9 mouse cellular contexts compared by ENCODE assay signal in genomic region chr5:118155565-118155947, GRCm38 (mm10). TPM values are rescaled to one million over a fixed set of nuclear protein-coding genes. Genes with fewer than 3 reads are reported as not detected.
DNase-seq lines count a peak whose midpoint lies in the region; ATAC-seq and TF ChIP-seq lines count a peak whose summit lies in the region.
"Had no signal": no experiment of that assay in that cellular context is flagged by ENCODE, and none has a peak within 500 bp of the region (broad histone marks: within the 10 kb centered on the region; RNA-seq: fewer than 3 reads in every experiment).

No protein-coding gene starts in this region.

- TF ChIP-seq CTCF in liver, adult 2 months (IDR thresholded peaks at IDR 0.05; ENCODE audit: low read depth, low read length): no peak

- no peak overlapping the region for H3K9ac ChIP-seq in liver, adult 2 months (ENCODE audit: low read depth, low read length)
- H3K9ac ChIP-seq in embryonic facial prominence, embryonic 14.5 days (ENCODE audit: low read depth, low read length): peak overlapping the region; percentile 86
- peak overlapping the region; percentile 97; the same call in 1 of the 2 replicates for H3K9ac ChIP-seq in intestine, embryonic 16.5 days (ENCODE audit: low read depth, low read length)
- H3K9ac ChIP-seq in neural tube, embryonic 12.5 days: no peak overlapping the region

- no peak for TF ChIP-seq POLR2A in liver, adult 2 months (IDR thresholded peaks at IDR 0.05; ENCODE audit: extremely low read depth, insufficient read depth, low read length)

- no peaks in the 10 kb centered on the region for H3K36me3 ChIP-seq in liver, adult 2 months (ENCODE audit: control insufficient read depth, insufficient read depth, low read length)
- H3K36me3 ChIP-seq in embryonic facial prominence, embryonic 14.5 days (ENCODE audit: control insufficient read depth, insufficient read depth, low read length): 0 out of 2 replicates have a peak, but pooled peaks cover 5% of the 10 kb centered on the region
- H3K36me3 ChIP-seq in intestine, embryonic 16.5 days (ENCODE audit: control insufficient read depth, insufficient read depth, low read length): peaks cover 5% of the 10 kb centered on the region; the same call in 1 of the 2 replicates
- H3K36me3 ChIP-seq in neural tube, embryonic 12.5 days: peaks cover 8% of the 10 kb centered on the region; the same call in 1 of the 2 replicates

- ATAC-seq in embryonic facial prominence, embryonic 14.5 days (ENCODE audit: low read depth): no peak
- ATAC-seq in intestine, embryonic 16.5 days: no peak
- peak; percentile 58 for ATAC-seq in neural tube, embryonic 12.5 days (ENCODE audit: low FRiP score, low read depth)

- no peaks in the 10 kb centered on the region for H3K27me3 ChIP-seq in liver, adult 2 months (ENCODE audit: control insufficient read depth, insufficient read depth, low read length)
- H3K27me3 ChIP-seq in embryonic facial prominence, embryonic 14.5 days (replicated peaks; ENCODE audit: control insufficient read depth, insufficient read depth, low read length): 0 out of 2 replicates have a peak, but pooled peaks cover 3% of the 10 kb centered on the region
- no peaks in the 10 kb centered on the region for H3K27me3 ChIP-seq in intestine, embryonic 16.5 days (replicated peaks; ENCODE audit: control insufficient read depth, insufficient read depth, low read length)
- no peaks in the 10 kb centered on the region for H3K27me3 ChIP-seq in neural tube, embryonic 12.5 days (replicated peaks)

- no peak for DNase-seq in liver, adult 2 months (ENCODE audit: extremely low read depth, low read depth, low spot score)
- no peak for DNase-seq in liver
- no peak for DNase-seq in embryonic facial prominence, embryonic 14.5 days (ENCODE audit: low spot score)
- DNase-seq in thymus, adult 18-20 months: no peak
- no peak for DNase-seq in ovary, postnatal 36 days (ENCODE audit: low spot score)
- no peak for DNase-seq in gastrocnemius, postnatal 36 days

- H3K4me1 ChIP-seq in liver, adult 2 months (ENCODE audit: control insufficient read depth, insufficient read depth, low read length): peaks cover 2% of the 10 kb centered on the region; the same call in 1 of the 2 replicates
- peaks cover 6% of the 10 kb centered on the region; the same call in 1 of the 2 replicates for H3K4me1 ChIP-seq in embryonic facial prominence, embryonic 14.5 days (ENCODE audit: control insufficient read depth, insufficient read depth, low read length)
- peaks cover 7% of the 10 kb centered on the region for H3K4me1 ChIP-seq in intestine, embryonic 16.5 days (ENCODE audit: control insufficient read depth, insufficient read depth, low read length)
- peaks cover 13% of the 10 kb centered on the region for H3K4me1 ChIP-seq in neural tube, embryonic 12.5 days

- H3K9me3 ChIP-seq in embryonic facial prominence, embryonic 14.5 days (ENCODE audit: control insufficient read depth, low read length): no peaks in the 10 kb centered on the region
- H3K9me3 ChIP-seq in intestine, embryonic 16.5 days (ENCODE audit: control insufficient read depth, low read length): no peaks in the 10 kb centered on the region
- no peaks in the 10 kb centered on the region for H3K9me3 ChIP-seq in neural tube, embryonic 12.5 days

- no peak overlapping the region for H3K27ac ChIP-seq in liver, adult 2 months (replicated peaks; ENCODE audit: insufficient read depth, low read depth, low read length)
- no peak overlapping the region for H3K27ac ChIP-seq in embryonic facial prominence, embryonic 14.5 days (replicated peaks; ENCODE audit: low read depth, low read length)
- no peak overlapping the region for H3K27ac ChIP-seq in intestine, embryonic 16.5 days (ENCODE audit: low read length)
- H3K27ac ChIP-seq in neural tube, embryonic 12.5 days: no peak overlapping the region

- H3K4me3 ChIP-seq in liver, adult 2 months (ENCODE audit: insufficient read depth, low read depth, low read length): peak overlapping the region; percentile 89
- H3K4me3 ChIP-seq in embryonic facial prominence, embryonic 14.5 days (ENCODE audit: low read depth, low read length): peak overlapping the region; percentile 84
- peak overlapping the region; percentile 95 for H3K4me3 ChIP-seq in intestine, embryonic 16.5 days (ENCODE audit: low read length)
- peak overlapping the region; percentile 98 for H3K4me3 ChIP-seq in neural tube, embryonic 12.5 days

- peak overlapping the region; percentile 67 for H3K4me2 ChIP-seq in embryonic facial prominence, embryonic 14.5 days (ENCODE audit: low read depth, low read length)
- H3K4me2 ChIP-seq in intestine, embryonic 16.5 days (ENCODE audit: low read depth, low read length): peak overlapping the region; percentile 74
- H3K4me2 ChIP-seq in neural tube, embryonic 12.5 days (replicated peaks): peak overlapping the region; percentile 78

- 28% methylated on average over 9 of the region's 9 CpGs for WGBS in liver, adult 2 months
- WGBS in embryonic facial prominence, embryonic 14.5 days: 22% methylated on average over 9 of the region's 9 CpGs
- 24% methylated on average over 9 of the region's 9 CpGs for WGBS in intestine, embryonic 16.5 days
- 21% methylated on average over 9 of the region's 9 CpGs for WGBS in neural tube, embryonic 12.5 days

- peaks cover 23% of the 10 kb centered on the region; the same call in 1 of the 2 replicates for H3K79me2 ChIP-seq in liver, adult 2 months (ENCODE audit: control insufficient read depth, insufficient read depth, low read length)

- intact Hi-C loops in gastrocnemius, postnatal 36 days (cut with DNase I): no loop called here

RNA-seq across cellular contexts. Expression of gene Fbxw8, which starts 0.3 kb away (rescaled TPM):
- total RNA-seq in liver, adult 2 months (2014; rRNA removed): 15.9 and 18.4 TPM in 2 replicates
- 31.7 and 33.8 TPM in 2 replicates for polyA plus RNA-seq in liver, adult 2 months (2012; rRNA removed)
- polyA plus RNA-seq in embryonic facial prominence, embryonic 14.5 days (2014; fragmentation: Nextera tagmentation; extraction: Ambion mirVana): 31.7 and 32.2 TPM in 2 replicates
- 16.0 and 17.8 TPM in 2 replicates for polyA plus RNA-seq in intestine, embryonic 16.5 days (2015; fragmentation: Nextera tagmentation; extraction: Ambion mirVana)
- polyA plus RNA-seq in neural tube, embryonic 12.5 days (2016; fragmentation: Nextera tagmentation; extraction: Ambion mirVana): 38.4 and 40.4 TPM in 2 replicates
- total RNA-seq in gastrocnemius, postnatal 36 days (2021): 10 to 100 TPM; 17.8 to 19.1 TPM

RNA-seq across cellular contexts. Expression of gene Hrk, which starts 8.9 kb away (rescaled TPM):
- total RNA-seq in liver, adult 2 months (2014; rRNA removed): 0.07 and 0.09 TPM in 2 replicates
- polyA plus RNA-seq in liver, adult 2 months (2012; rRNA removed): 0.02 and 0.05 TPM in 2 replicates
- polyA plus RNA-seq in embryonic facial prominence, embryonic 14.5 days (2014; fragmentation: Nextera tagmentation; extraction: Ambion mirVana): 0.29 and 0.38 TPM in 2 replicates
- polyA plus RNA-seq in intestine, embryonic 16.5 days (2015; fragmentation: Nextera tagmentation; extraction: Ambion mirVana): 0.12 and 0.21 TPM in 2 replicates
- polyA plus RNA-seq in neural tube, embryonic 12.5 days (2016; fragmentation: Nextera tagmentation; extraction: Ambion mirVana): 4.3 and 5.3 TPM in 2 replicates
- under 1 TPM; 0.10 to 0.20 TPM for total RNA-seq in gastrocnemius, postnatal 36 days (2021)
- total RNA-seq: neutrophil, adult 5-6 weeks had no signal

Comparison
In these comparisons a context has a peak if more than half of its experiments do, and no peak if none do; other contexts are left out.
1. H3K9ac ChIP-seq: peak in embryonic facial prominence, embryonic 14.5 days (single experiment) and intestine, embryonic 16.5 days (single experiment); none in liver, adult 2 months (single experiment) and neural tube, embryonic 12.5 days (single experiment).
2. Peak in every context shown above with its lines, with median percentiles within 50 percentile points of each other: H3K4me3 ChIP-seq and H3K4me2 ChIP-seq.